Mouse (Mus musculus) olfactory bulb, adult 2 months (tissue): ENCODE data around the gene Pde1a. TPM values are rescaled to one million over a fixed set of nuclear protein-coding genes. Genes with fewer than 3 reads are reported as not detected.

Source experiments
- H3K27ac ChIP-seq: fragments of 200-500 bp; 2 replicates; pipeline ENCODE4 v1.5.1; 2012; ENCODE audit warnings: low read depth, low read length; ENCODE audit not compliant: insufficient read depth
- H3K4me1 ChIP-seq: fragments of 200-500 bp; 2 replicates; pipeline ENCODE4 v1.6.1; 2012; ENCODE audit warnings: low read length; ENCODE audit not compliant: control insufficient read depth, insufficient read depth
- H3K4me3 ChIP-seq: fragments of 200-500 bp; 2 replicates; pipeline ENCODE4 v1.5.1; 2012; ENCODE audit warnings: mild to moderate bottlenecking, low read depth, low read length, moderate library complexity; ENCODE audit not compliant: insufficient read depth
- CTCF ChIP-seq: fragments of 200-500 bp; IDR thresholded peaks from 2 replicates; pipeline ENCODE4 v1.5.1; 2012; ENCODE audit warnings: low read depth, mild to moderate bottlenecking, low read length, moderate library complexity; ENCODE audit not compliant: insufficient read depth
- POLR2A ChIP-seq: fragments of 200-500 bp; IDR thresholded peaks from 2 replicates; pipeline ENCODE4 v1.6.1; 2012; ENCODE audit warnings: mild to moderate bottlenecking, low read depth, low read length, moderate library complexity; ENCODE audit not compliant: insufficient read depth
- WGBS: fragments of 180-500 bp; shearing (Covaris S2); methylation state at CpG from one replicate; pipeline ENCODE4 v1.1.7; 2018; 5-methylcytosine and 5-hydroxymethylcytosine counted together
- polyA plus RNA-seq: library from polyadenylated mRNA; stranded (reverse); fragments of >200 nt; gene quantifications from 2 replicates; pipeline ENCODE4 v1.2.4, GENCODE M21; 2012; ENCODE audit warnings: low replicate concordance; ENCODE audit not compliant: missing spikeins, insufficient read depth, insufficient read length

Gene Pde1a
- polyA plus RNA-seq, 1 experiment = not detected

- peaks cover 2% of the 10 kb centered on the region; the same call in 1 of the 2 replicates for H3K4me1 ChIP-seq
- 66% methylated on average over 3 of the region's 3 CpGs for WGBS
- TF ChIP-seq POLR2A (no peak), CTCF (no peak)
- no peak overlapping the region for H3K4me3 ChIP-seq
- H3K27ac ChIP-seq = no peak overlapping the region
Measured at GRCm38 (mm10) chr2:80069745-80070144, 59.5 kb downstream of the Pde1a start.

GRCm38 (mm10) chr2:80066449-80066848, 62.8 kb downstream of the Pde1a start:
- H3K27ac ChIP-seq = no peak overlapping the region
- TF ChIP-seq POLR2A = no peak
- H3K4me3 ChIP-seq = no peak overlapping the region
- 75% methylated on average over 4 of the region's 4 CpGs for WGBS
- H3K4me1 ChIP-seq = no peaks in the 10 kb centered on the region; the same call in 1 of the 2 replicates

GRCm38 (mm10) chr2:80056062-80056461, 73.2 kb downstream of the Pde1a start:
- no peak for TF ChIP-seq POLR2A
- no peak for TF ChIP-seq CTCF
- no peaks in the 10 kb centered on the region for H3K4me1 ChIP-seq
- no peak overlapping the region for H3K4me3 ChIP-seq
- H3K27ac ChIP-seq = no peak overlapping the region

- TF ChIP-seq POLR2A = no peak
- TF ChIP-seq CTCF = no peak
- Histone ChIP-seq H3K27ac (no peak overlapping the region), H3K4me3 (no peak overlapping the region), H3K4me1 (no peaks in the 10 kb centered on the region)
- WGBS = 80% methylated on average over 3 of the region's 3 CpGs
Measured at GRCm38 (mm10) chr2:80054042-80054441, 75.2 kb downstream of the Pde1a start.

GRCm38 (mm10) chr2:80046751-80047513, 82.3 kb downstream of the Pde1a start:
- Histone ChIP-seq H3K4me3 (no peak overlapping the region), H3K27ac (no peak overlapping the region), H3K4me1 (no peaks in the 10 kb centered on the region)
- WGBS = 78% methylated on average over 4 of the region's 4 CpGs
- TF ChIP-seq CTCF (no peak), POLR2A (no peak)

- Histone ChIP-seq H3K27ac (no peak overlapping the region), H3K4me1 (no peaks in the 10 kb centered on the region), H3K4me3 (no peak overlapping the region)
- TF ChIP-seq CTCF (no peak), POLR2A (no peak)
- 56% methylated on average over 10 of the region's 10 CpGs for WGBS
Measured at GRCm38 (mm10) chr2:80038642-80039445, 90.4 kb downstream of the Pde1a start.

GRCm38 (mm10) chr2:80037971-80038370, 91.3 kb downstream of the Pde1a start:
- H3K4me3 ChIP-seq = no peak overlapping the region
- WGBS = 61% methylated on average over 5 of the region's 5 CpGs
- TF ChIP-seq CTCF (no peak), POLR2A (no peak)
- H3K4me1 ChIP-seq = no peaks in the 10 kb centered on the region
- H3K27ac ChIP-seq = no peak overlapping the region

- TF ChIP-seq CTCF (no peak), POLR2A (no peak)
- 74% methylated on average over 2 of the region's 2 CpGs for WGBS
- no peak overlapping the region for H3K4me3 ChIP-seq
- no peak overlapping the region for H3K27ac ChIP-seq
- H3K4me1 ChIP-seq = no peaks in the 10 kb centered on the region
Measured at GRCm38 (mm10) chr2:80029051-80029450, 100.2 kb downstream of the Pde1a start.

GRCm38 (mm10) chr2:80026053-80026452, 103.2 kb downstream of the Pde1a start:
- H3K27ac ChIP-seq = no peak overlapping the region
- no peaks in the 10 kb centered on the region for H3K4me1 ChIP-seq
- TF ChIP-seq CTCF = no peak
- no peak for TF ChIP-seq POLR2A
- no peak overlapping the region for H3K4me3 ChIP-seq
- WGBS = 89% methylated on average over 1 of the region's 1 CpGs
